Mouse (Mus musculus): ENCODE data around the gene Suclg2. TPM values are rescaled to one million over a fixed set of nuclear protein-coding genes. Genes with fewer than 3 reads are reported as not detected.

Gene Suclg2
- polyA plus RNA-seq, 1 experiment from 2014 or later: 63.4 TPM

GRCm38 (mm10) chr6:95651391-95651876 lies 67.2 kb downstream of the Suclg2 start:
- peak; percentile 26 for DNase-seq (ENCODE audit: extremely low spot score, low spot score)
- Histone ChIP-seq H3K4me3 (no peak overlapping the region), H3K27ac (peak overlapping the region; percentile 36; the same call in 1 of the 2 replicates), H3K36me3 (replicated peaks) (peaks cover 22% of the 10 kb centered on the region), H3K4me1 (peaks cover 30% of the 10 kb centered on the region), H3K27me3 (ENCODE audit: poor library complexity, severe bottlenecking) (no peaks in the 10 kb centered on the region), H3K9me3 (no peaks in the 10 kb centered on the region)
- WGBS: 30% methylated on average over 6 of the region's 6 CpGs

- no peak overlapping the region for H3K4me3 ChIP-seq
- WGBS: 59% methylated on average over 13 of the region's 13 CpGs
- H3K27ac ChIP-seq: 0 out of 2 replicates have a peak overlapping the region, but pooled peaks have one; percentile 22
- DNase-seq (ENCODE audit: extremely low spot score, low spot score): no peak
- H3K9me3 ChIP-seq: no peaks in the 10 kb centered on the region
- H3K27me3 ChIP-seq (ENCODE audit: poor library complexity, severe bottlenecking): no peaks in the 10 kb centered on the region
- peaks cover 30% of the 10 kb centered on the region for H3K4me1 ChIP-seq
- peaks cover 20% of the 10 kb centered on the region for H3K36me3 ChIP-seq (replicated peaks)
Observed at GRCm38 (mm10) chr6:95650082-95650722, 68.4 kb downstream of the Suclg2 start.

DNA sequence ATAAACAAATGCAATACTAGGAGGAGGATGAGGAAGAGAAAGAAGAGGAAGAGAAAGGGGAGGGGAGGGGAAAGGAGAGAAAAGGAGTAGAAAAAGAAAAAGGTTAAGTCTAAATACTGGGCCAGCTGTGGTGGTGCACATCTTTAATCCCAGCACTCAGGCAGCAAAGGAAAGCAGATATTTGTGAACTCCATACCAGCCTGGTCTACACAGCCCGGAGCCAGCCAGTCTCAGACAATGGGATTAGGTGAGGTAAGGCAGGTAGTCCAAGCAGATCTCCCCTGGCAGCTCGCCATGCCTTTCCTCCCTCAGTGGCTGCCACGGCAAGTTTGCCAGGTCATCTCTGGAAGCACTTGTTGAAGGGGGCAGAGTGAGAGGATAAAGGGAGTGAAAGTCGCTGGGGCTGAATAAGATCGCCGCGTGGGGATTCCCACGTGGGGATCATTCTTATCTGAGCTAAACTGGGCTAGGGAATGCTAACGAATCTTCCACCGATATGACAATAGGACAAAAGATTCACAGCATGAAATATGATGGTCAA lies 69.4 kb downstream of the Suclg2 start:
- no peaks in the 10 kb centered on the region for H3K9me3 ChIP-seq
- peaks cover 30% of the 10 kb centered on the region for H3K4me1 ChIP-seq
- no peak for DNase-seq (ENCODE audit: extremely low spot score, low spot score)
- peaks cover 12% of the 10 kb centered on the region for H3K36me3 ChIP-seq (replicated peaks)
- no peak overlapping the region for H3K4me3 ChIP-seq
- WGBS: 63% methylated on average over 10 of the region's 10 CpGs
- H3K27ac ChIP-seq: no peak overlapping the region
- no peaks in the 10 kb centered on the region for H3K27me3 ChIP-seq (ENCODE audit: poor library complexity, severe bottlenecking)

GRCm38 (mm10) chr6:95637416-95637815 lies 81.2 kb downstream of the Suclg2 start:
- no peaks in the 10 kb centered on the region for H3K36me3 ChIP-seq (replicated peaks)
- 91% methylated on average over 2 of the region's 2 CpGs for WGBS
- no peak overlapping the region for H3K4me3 ChIP-seq
- H3K4me1 ChIP-seq: no peaks in the 10 kb centered on the region
- no peaks in the 10 kb centered on the region for H3K27me3 ChIP-seq (ENCODE audit: poor library complexity, severe bottlenecking)
- H3K27ac ChIP-seq: no peak overlapping the region
- DNase-seq (ENCODE audit: extremely low spot score, low spot score): no peak
- no peaks in the 10 kb centered on the region for H3K9me3 ChIP-seq

GRCm38 (mm10) chr6:95635411-95635810 lies 83.2 kb downstream of the Suclg2 start:
- Histone ChIP-seq H3K36me3 (replicated peaks) (no peaks in the 10 kb centered on the region), H3K4me3 (no peak overlapping the region), H3K9me3 (no peaks in the 10 kb centered on the region), H3K4me1 (peaks cover 10% of the 10 kb centered on the region), H3K27ac (no peak overlapping the region), H3K27me3 (ENCODE audit: poor library complexity, severe bottlenecking) (no peaks in the 10 kb centered on the region)
- WGBS: 84% methylated on average over 2 of the region's 2 CpGs
- no peak for DNase-seq (ENCODE audit: extremely low spot score, low spot score)

GRCm38 (mm10) chr6:95629071-95629470 lies 89.5 kb downstream of the Suclg2 start:
- 94% methylated on average over 7 of the region's 7 CpGs for WGBS
- Histone ChIP-seq H3K4me1 (peaks cover 18% of the 10 kb centered on the region), H3K9me3 (no peaks in the 10 kb centered on the region), H3K36me3 (replicated peaks) (no peaks in the 10 kb centered on the region), H3K27me3 (ENCODE audit: poor library complexity, severe bottlenecking) (no peaks in the 10 kb centered on the region), H3K27ac (no peak overlapping the region), H3K4me3 (no peak overlapping the region)
- no peak for DNase-seq (ENCODE audit: extremely low spot score, low spot score)

DNA sequence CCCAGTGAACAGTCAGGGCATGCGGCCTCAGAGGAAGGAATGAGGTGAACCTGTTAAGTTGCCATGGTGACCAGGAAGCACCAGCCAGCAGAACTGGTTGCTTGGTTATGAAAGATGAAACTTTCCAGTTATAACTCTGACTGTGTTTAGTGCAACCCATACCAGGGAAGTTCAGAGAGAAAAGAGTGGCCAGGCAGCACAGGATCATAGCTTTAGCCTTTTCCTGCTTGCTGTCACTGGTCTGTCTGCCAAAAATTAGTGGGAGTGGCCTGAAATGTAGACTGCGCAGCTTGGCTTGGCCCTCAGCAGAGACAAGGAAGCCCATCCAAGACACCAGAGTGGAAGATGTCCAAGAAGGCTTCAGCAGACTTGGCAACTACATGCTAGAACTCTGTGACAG lies 96.8 kb downstream of the Suclg2 start:
- Histone ChIP-seq H3K36me3 (replicated peaks) (no peaks in the 10 kb centered on the region), H3K27ac (no peak overlapping the region), H3K27me3 (ENCODE audit: poor library complexity, severe bottlenecking) (no peaks in the 10 kb centered on the region), H3K4me1 (peaks cover 5% of the 10 kb centered on the region; the same call in 1 of the 2 replicates), H3K4me3 (no peak overlapping the region), H3K9me3 (no peaks in the 10 kb centered on the region)
- no peak for DNase-seq (ENCODE audit: extremely low spot score, low spot score)
- WGBS: 86% methylated on average over 2 of the region's 2 CpGs

DNA sequence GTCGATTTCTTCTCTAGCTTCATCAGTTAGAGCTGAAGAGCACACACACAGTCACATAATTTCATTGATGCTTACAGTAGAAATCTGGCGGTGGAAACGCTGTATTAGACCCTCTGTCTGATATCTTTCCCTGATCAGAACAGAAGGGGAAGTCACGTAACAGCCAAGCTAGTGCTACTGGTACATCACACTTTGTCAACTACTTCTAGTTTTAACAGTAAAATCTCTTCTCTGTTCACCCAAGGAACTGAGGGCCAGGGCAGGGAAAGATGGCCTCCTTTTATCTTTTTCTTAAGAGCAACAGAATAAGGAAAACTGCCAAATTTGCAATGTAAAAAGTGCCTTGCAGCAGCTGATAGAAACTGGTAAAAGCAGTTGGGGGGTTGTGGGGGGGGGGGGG lies 97.8 kb downstream of the Suclg2 start:
- Histone ChIP-seq H3K36me3 (replicated peaks) (no peaks in the 10 kb centered on the region), H3K27ac (no peak overlapping the region), H3K4me1 (peaks cover 5% of the 10 kb centered on the region; the same call in 1 of the 2 replicates), H3K27me3 (ENCODE audit: poor library complexity, severe bottlenecking) (no peaks in the 10 kb centered on the region), H3K4me3 (no peak overlapping the region), H3K9me3 (no peaks in the 10 kb centered on the region)
- DNase-seq (ENCODE audit: extremely low spot score, low spot score): no peak
- 97% methylated on average over 4 of the region's 4 CpGs for WGBS

GRCm38 (mm10) chr6:95619817-95620216 lies 98.8 kb downstream of the Suclg2 start:
- Histone ChIP-seq H3K27ac (no peak overlapping the region), H3K4me1 (peaks cover 5% of the 10 kb centered on the region; the same call in 1 of the 2 replicates), H3K36me3 (replicated peaks) (no peaks in the 10 kb centered on the region; the same call in 1 of the 2 replicates), H3K27me3 (ENCODE audit: poor library complexity, severe bottlenecking) (no peaks in the 10 kb centered on the region), H3K4me3 (no peak overlapping the region), H3K9me3 (no peaks in the 10 kb centered on the region)
- no peak for DNase-seq (ENCODE audit: extremely low spot score, low spot score)

DNA sequence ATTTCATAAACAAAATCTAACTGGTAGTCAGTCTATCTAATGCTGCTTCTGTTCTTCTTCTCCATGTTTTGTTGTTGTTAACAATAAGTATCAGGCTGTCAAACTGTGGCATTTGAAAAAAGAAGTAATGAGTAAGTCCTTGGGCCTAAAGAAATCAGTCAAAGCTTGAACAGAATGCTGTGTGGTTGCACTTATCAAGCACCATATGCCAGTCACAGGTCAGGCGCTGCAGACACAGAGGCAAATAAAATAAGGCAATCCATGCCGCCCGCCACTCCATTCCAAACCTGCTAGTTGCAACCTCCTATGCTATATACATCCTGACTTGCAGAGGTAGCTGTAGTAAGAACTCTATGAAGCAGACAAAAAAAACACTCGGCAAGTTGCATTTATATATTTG lies 100.2 kb downstream of the Suclg2 start:
- H3K4me1 ChIP-seq: peaks cover 5% of the 10 kb centered on the region; the same call in 1 of the 2 replicates
- H3K27me3 ChIP-seq (ENCODE audit: poor library complexity, severe bottlenecking): no peaks in the 10 kb centered on the region
- no peak overlapping the region for H3K4me3 ChIP-seq
- no peak overlapping the region for H3K27ac ChIP-seq
- DNase-seq (ENCODE audit: extremely low spot score, low spot score): no peak
- H3K9me3 ChIP-seq: no peaks in the 10 kb centered on the region
- WGBS: 95% methylated on average over 4 of the region's 4 CpGs
- no peaks in the 10 kb centered on the region; the same call in 1 of the 2 replicates for H3K36me3 ChIP-seq (replicated peaks)

DNA sequence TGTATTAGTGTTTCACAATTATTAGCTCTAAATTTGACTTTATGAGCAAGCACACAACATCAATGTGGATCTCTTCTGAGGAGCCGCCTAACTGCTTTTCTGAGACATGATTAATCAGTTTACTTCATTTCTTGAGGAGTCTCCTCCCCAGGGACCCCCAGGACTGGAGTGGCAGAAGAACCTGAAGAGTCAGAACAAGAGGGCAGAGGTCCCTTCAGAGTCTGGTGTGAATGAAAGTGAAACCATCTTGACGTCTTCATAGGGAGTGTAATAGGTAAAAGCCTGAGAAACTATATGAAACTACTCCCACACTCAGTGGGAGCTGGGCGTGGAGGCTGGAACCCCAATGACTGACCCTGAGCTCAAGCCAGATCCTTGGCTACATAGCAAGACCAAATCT lies 105.4 kb downstream of the Suclg2 start:
- 88% methylated on average over 3 of the region's 3 CpGs for WGBS
- no peak for DNase-seq (ENCODE audit: extremely low spot score, low spot score)

GRCm38 (mm10) chr6:95612412-95613022 lies 106.1 kb downstream of the Suclg2 start:
- Histone ChIP-seq H3K27me3 (ENCODE audit: poor library complexity, severe bottlenecking) (no peaks in the 10 kb centered on the region), H3K4me1 (no peaks in the 10 kb centered on the region), H3K9me3 (no peaks in the 10 kb centered on the region), H3K4me3 (no peak overlapping the region), H3K36me3 (replicated peaks) (no peaks in the 10 kb centered on the region; the same call in 1 of the 2 replicates), H3K27ac (no peak overlapping the region)
- DNase-seq (ENCODE audit: extremely low spot score, low spot score): no peak
- 88% methylated on average over 3 of the region's 3 CpGs for WGBS

More for the DNA sequence above, 105.4 kb downstream of the Suclg2 start:
- Histone ChIP-seq H3K27me3 (ENCODE audit: poor library complexity, severe bottlenecking) (no peaks in the 10 kb centered on the region), H3K9me3 (no peaks in the 10 kb centered on the region), H3K4me1 (no peaks in the 10 kb centered on the region), H3K27ac (no peak overlapping the region), H3K36me3 (replicated peaks) (no peaks in the 10 kb centered on the region; the same call in 1 of the 2 replicates), H3K4me3 (no peak overlapping the region)

DNA sequence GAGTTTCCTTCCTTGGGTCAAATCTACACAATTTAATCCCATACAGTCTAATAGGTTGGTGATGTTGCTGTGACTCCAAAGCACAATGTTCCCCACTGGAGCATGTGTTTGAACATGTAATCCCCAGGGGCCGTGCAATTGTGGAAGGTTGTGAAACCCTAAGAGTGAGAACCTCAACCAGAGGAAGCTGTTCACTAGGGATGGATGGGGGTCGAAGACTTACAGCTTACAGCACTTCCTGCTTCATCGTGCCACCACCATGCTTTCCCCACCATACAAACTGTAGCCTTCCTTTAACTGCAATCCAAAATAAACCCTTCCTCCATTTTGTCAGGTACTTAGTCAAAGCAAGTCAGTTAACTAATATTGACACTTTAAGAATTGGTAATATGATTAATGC lies 107.5 kb downstream of the Suclg2 start:
- Histone ChIP-seq H3K36me3 (replicated peaks) (peaks cover 1% of the 10 kb centered on the region), H3K27ac (no peak overlapping the region), H3K27me3 (ENCODE audit: poor library complexity, severe bottlenecking) (no peaks in the 10 kb centered on the region), H3K4me3 (no peak overlapping the region), H3K4me1 (no peaks in the 10 kb centered on the region), H3K9me3 (no peaks in the 10 kb centered on the region)
- DNase-seq (ENCODE audit: extremely low spot score, low spot score): no peak
- WGBS: 92% methylated on average over 3 of the region's 3 CpGs
